Mouse (Mus musculus): ENCODE measurements around the gene Cebpe. TPM values are rescaled to one million over a fixed set of nuclear protein-coding genes. Genes with fewer than 3 reads are reported as not detected.

Gene Cebpe
- polyA plus RNA-seq, 1 experiment = 0.27 TPM

- no peak for TF ChIP-seq CTCF (IDR thresholded peaks at IDR 0.05; ENCODE audit: borderline replicate concordance, extremely low read depth, insufficient read depth, insufficient read length)
- TF ChIP-seq POLR2A (IDR thresholded peaks at IDR 0.05; ENCODE audit: borderline replicate concordance, extremely low read depth, insufficient read depth, insufficient read length, poor library complexity, severe bottlenecking) = no peak
- no peak for DNase-seq (ENCODE audit: low read depth)
Measured at GRCm38 (mm10) chr14:54720654-54721350, 8.8 kb upstream of the Cebpe start.

DNA sequence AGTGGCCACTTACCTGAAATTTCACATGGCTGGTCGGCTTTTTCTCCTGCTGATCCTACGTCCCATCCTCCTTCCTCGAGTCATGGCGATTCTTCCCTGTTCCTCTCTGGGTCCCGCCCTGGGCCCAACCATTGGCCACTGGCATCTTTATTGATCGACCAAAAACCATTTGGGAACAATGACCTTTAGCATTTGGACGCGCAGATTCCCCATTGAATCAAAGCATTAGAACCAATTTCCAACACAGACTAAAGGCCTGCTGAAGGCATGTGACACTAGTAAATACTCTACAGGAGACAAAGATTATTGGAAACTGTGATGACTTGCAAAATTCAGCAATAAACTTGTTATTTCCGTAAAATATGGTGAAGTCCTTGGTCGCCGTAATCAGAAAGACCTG lies 8.1 kb upstream of the Cebpe start:
- DNase-seq (ENCODE audit: low read depth) = no peak
- TF ChIP-seq POLR2A (IDR thresholded peaks at IDR 0.05; ENCODE audit: borderline replicate concordance, extremely low read depth, insufficient read depth, insufficient read length, poor library complexity, severe bottlenecking) (no peak), CTCF (IDR thresholded peaks at IDR 0.05; ENCODE audit: borderline replicate concordance, extremely low read depth, insufficient read depth, insufficient read length) (no peak)

- no peak for DNase-seq (ENCODE audit: low read depth)
- TF ChIP-seq POLR2A (IDR thresholded peaks at IDR 0.05; ENCODE audit: borderline replicate concordance, extremely low read depth, insufficient read depth, insufficient read length, poor library complexity, severe bottlenecking) (no peak), CTCF (IDR thresholded peaks at IDR 0.05; ENCODE audit: borderline replicate concordance, extremely low read depth, insufficient read depth, insufficient read length) (no peak)
Measured at GRCm38 (mm10) chr14:54715402-54715801, 3.4 kb upstream of the Cebpe start.

- DNase-seq (ENCODE audit: low read depth) = peak; percentile 61
- TF ChIP-seq POLR2A (IDR thresholded peaks at IDR 0.05; ENCODE audit: borderline replicate concordance, extremely low read depth, insufficient read depth, insufficient read length, poor library complexity, severe bottlenecking) (no peak), CTCF (IDR thresholded peaks at IDR 0.05; ENCODE audit: borderline replicate concordance, extremely low read depth, insufficient read depth, insufficient read length) (no peak)
Measured at GRCm38 (mm10) chr14:54714617-54715081, 2.7 kb upstream of the Cebpe start.

DNA sequence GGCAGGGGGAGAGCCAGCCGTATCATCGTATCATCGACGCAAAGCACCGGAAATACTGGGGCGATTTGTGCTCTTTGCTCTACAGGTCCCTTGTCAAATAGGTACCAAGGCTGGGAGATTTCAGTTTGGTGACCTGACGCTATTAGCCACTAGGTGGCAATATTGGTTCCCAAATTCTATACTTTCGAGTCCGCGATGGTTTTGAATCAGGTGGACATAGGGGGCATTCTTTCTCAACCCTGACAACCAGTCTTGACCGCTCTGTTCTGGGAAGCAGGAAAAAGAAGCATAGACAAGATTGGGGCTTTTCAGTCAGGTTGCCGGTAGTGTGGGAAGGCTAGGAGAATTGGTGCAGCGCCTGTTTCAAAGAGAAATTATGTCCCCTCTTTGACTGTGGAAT lies 2.1 kb upstream of the Cebpe start:
- TF ChIP-seq CTCF (IDR thresholded peaks at IDR 0.05; ENCODE audit: borderline replicate concordance, extremely low read depth, insufficient read depth, insufficient read length) (peak; percentile 78; the same call in 1 of the 2 replicates), POLR2A (IDR thresholded peaks at IDR 0.05; ENCODE audit: borderline replicate concordance, extremely low read depth, insufficient read depth, insufficient read length, poor library complexity, severe bottlenecking) (no peak)
- peak; percentile 90 for DNase-seq (ENCODE audit: low read depth)

- TF ChIP-seq POLR2A (IDR thresholded peaks at IDR 0.05; ENCODE audit: borderline replicate concordance, extremely low read depth, insufficient read depth, insufficient read length, poor library complexity, severe bottlenecking) (no peak), CTCF (IDR thresholded peaks at IDR 0.05; ENCODE audit: borderline replicate concordance, extremely low read depth, insufficient read depth, insufficient read length) (no peak)
- DNase-seq (ENCODE audit: low read depth) = no peak
Measured at GRCm38 (mm10) chr14:54712861-54713260, 887 bp upstream of the Cebpe start.

- TF ChIP-seq CTCF (IDR thresholded peaks at IDR 0.05; ENCODE audit: borderline replicate concordance, extremely low read depth, insufficient read depth, insufficient read length) (no peak), POLR2A (IDR thresholded peaks at IDR 0.05; ENCODE audit: borderline replicate concordance, extremely low read depth, insufficient read depth, insufficient read length, poor library complexity, severe bottlenecking) (no peak)
- no peak for DNase-seq (ENCODE audit: low read depth)
Measured at GRCm38 (mm10) chr14:54709054-54709453, 2.9 kb downstream of the Cebpe start.

DNA sequence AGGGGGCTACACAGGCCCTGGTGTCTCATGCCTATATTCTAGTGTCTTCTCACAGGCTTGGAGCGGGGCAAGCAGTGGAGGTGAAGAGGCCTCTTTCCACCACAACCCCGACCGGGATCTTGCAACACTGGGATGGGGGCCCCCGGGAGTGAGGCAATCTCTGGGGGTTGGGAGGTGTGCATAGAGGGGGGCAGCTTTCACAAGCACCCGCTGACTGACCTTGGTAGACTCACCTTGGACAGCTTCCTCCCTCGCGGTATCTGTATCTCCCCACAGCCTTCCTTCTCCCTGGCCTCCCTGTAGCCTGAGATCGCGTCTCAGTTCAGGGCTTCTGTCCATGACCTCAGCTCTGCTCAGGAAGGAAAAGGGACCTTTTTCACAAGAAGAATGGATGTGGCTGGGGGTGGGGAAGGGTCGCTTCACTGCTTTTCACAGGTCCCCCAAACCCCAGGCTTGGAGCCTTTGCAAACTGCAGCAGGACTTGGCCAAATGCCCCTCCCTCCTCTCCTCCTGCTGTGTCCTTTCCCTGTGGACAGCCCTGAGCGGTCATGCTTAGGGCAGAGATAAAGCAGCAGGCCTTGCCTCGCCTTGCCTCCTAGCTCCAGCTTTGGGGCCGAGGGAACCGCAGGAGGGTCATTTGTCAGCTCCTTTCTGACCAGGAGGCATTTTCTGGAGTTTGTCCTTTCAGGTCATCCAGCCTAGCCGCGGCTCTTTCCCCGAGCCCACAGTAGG lies 5.2 kb downstream of the Cebpe start:
- DNase-seq (ENCODE audit: low read depth) = no peak
- TF ChIP-seq POLR2A (IDR thresholded peaks at IDR 0.05; ENCODE audit: borderline replicate concordance, extremely low read depth, insufficient read depth, insufficient read length, poor library complexity, severe bottlenecking) = no peak
- no peak for TF ChIP-seq CTCF (IDR thresholded peaks at IDR 0.05; ENCODE audit: borderline replicate concordance, extremely low read depth, insufficient read depth, insufficient read length)

- no peak for TF ChIP-seq POLR2A (IDR thresholded peaks at IDR 0.05; ENCODE audit: borderline replicate concordance, extremely low read depth, insufficient read depth, insufficient read length, poor library complexity, severe bottlenecking)
- DNase-seq (ENCODE audit: low read depth) = no peak
Measured at GRCm38 (mm10) chr14:54705844-54706243, 6.1 kb downstream of the Cebpe start.

- DNase-seq (ENCODE audit: low read depth) = no peak
- TF ChIP-seq CTCF (IDR thresholded peaks at IDR 0.05; ENCODE audit: borderline replicate concordance, extremely low read depth, insufficient read depth, insufficient read length) = no peak
- no peak for TF ChIP-seq POLR2A (IDR thresholded peaks at IDR 0.05; ENCODE audit: borderline replicate concordance, extremely low read depth, insufficient read depth, insufficient read length, poor library complexity, severe bottlenecking)
Measured at GRCm38 (mm10) chr14:54703207-54703606, 8.8 kb downstream of the Cebpe start.

GRCm38 (mm10) chr14:54701298-54701697 lies 10.7 kb downstream of the Cebpe start:
- peak; percentile 81 for DNase-seq (ENCODE audit: low read depth)

GRCm38 (mm10) chr14:54699586-54699985 lies 12.4 kb downstream of the Cebpe start:
- no peak for DNase-seq (ENCODE audit: low read depth)
- TF ChIP-seq CTCF (IDR thresholded peaks at IDR 0.05; ENCODE audit: borderline replicate concordance, extremely low read depth, insufficient read depth, insufficient read length) (no peak), POLR2A (IDR thresholded peaks at IDR 0.05; ENCODE audit: borderline replicate concordance, extremely low read depth, insufficient read depth, insufficient read length, poor library complexity, severe bottlenecking) (no peak)

More at GRCm38 (mm10) chr14:54701298-54701697, 10.7 kb downstream of the Cebpe start:
- TF ChIP-seq POLR2A (IDR thresholded peaks at IDR 0.05; ENCODE audit: borderline replicate concordance, extremely low read depth, insufficient read depth, insufficient read length, poor library complexity, severe bottlenecking) (no peak), CTCF (IDR thresholded peaks at IDR 0.05; ENCODE audit: borderline replicate concordance, extremely low read depth, insufficient read depth, insufficient read length) (peak; percentile 85)

All from brain, embryonic 14.5 days (tissue).